In the genomic region with DNA sequence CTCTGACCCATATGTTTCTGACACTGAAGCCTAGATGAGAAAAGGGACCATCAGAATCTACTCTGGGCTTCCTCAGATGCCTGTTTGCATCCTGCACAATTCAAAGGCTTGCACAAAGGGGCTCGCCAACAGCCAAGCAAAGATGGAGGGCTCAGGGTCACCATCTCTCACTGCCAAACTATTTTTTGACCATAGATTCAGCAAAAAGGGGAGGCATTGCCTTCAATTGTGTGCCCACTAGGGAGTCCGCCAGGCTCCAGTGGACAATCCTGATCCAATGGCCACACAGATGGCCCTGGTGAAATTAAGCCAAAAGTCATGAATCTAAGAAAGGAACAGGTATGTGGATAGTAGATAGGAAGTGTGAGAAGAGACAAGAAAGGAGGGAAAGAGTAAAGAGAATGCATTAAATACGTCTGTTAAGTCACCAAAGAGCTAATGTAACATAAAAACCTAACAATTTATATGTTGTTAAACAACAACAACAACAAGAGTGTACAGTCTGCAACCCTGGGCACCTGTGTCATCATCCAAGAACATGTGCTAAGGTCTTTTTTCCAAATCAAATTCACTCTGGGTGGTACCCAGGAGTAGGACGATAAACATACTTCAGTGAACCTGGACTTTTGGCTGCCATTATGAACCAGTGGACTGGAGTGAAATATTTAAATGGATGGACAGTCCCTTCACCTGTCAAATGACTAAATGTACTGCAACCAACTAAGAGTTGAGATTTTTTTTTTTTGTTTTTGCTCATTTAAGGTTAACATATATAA, we compare ENCODE assay signal across 17 mouse cellular contexts. TPM values are rescaled to one million over a fixed set of nuclear protein-coding genes. Genes with fewer than 3 reads are reported as not detected.
A peak's percentile ranks its signal among the peaks of the same experiment; 100 is the strongest.
DNase-seq lines count a peak whose midpoint lies in the region.
"Had no signal": no experiment of that assay in that cellular context is flagged by ENCODE, and none has a peak within 500 bp of the region (broad histone marks: within the 10 kb centered on the region; RNA-seq: fewer than 3 reads in every experiment).

No protein-coding gene starts in this region.

- DNase-seq in heart, adult 11 months: peak; percentile 66
- DNase-seq in heart, postnatal 14 days: no peak
- peak; percentile 39 for DNase-seq in cerebellum, adult 11 months
- peak; percentile 50 for DNase-seq in cerebellum, adult 8-10 months
- peak; percentile 65 to 81 for DNase-seq in cerebellum, postnatal 14 days
- DNase-seq in heart, adult 18-20 months: no peak
- no peak for DNase-seq in heart, postnatal 4 days
- no peak for DNase-seq in kidney, adult 8-10 months
- DNase-seq: adrenal gland, postnatal 10 days; forebrain, postnatal 0 days; gastrocnemius, postnatal 36 days; heart, adult 2 months; kidney, adult 9 months had no signal

- intact Hi-C loops in heart, postnatal 14 days (cut with DNase I): no loop called here

RNA-seq across cellular contexts. Expression of a gene that starts 6.7 kb away (rescaled TPM):
- total RNA-seq in heart, postnatal 14 days (2021): not detected
- total RNA-seq in heart, adult 18-20 months (2021): not detected
- total RNA-seq in heart, postnatal 4 days (2021): not detected
- total RNA-seq: adrenal gland, postnatal 10 days; adrenal gland, postnatal 4 days; forebrain, postnatal 0 days; gastrocnemius, adult 8-10 months; gastrocnemius, postnatal 36 days; heart, adult 2 months; heart, postnatal 25 days had no signal

RNA-seq across cellular contexts. Expression of a gene that starts 24.5 kb away (rescaled TPM):
- total RNA-seq in heart, postnatal 14 days (2021): under 1 TPM; 0.17 to 0.20 TPM
- under 1 TPM; 0.08 to 0.20 TPM for total RNA-seq in heart, adult 18-20 months (2021)
- total RNA-seq in heart, postnatal 4 days (2021): under 1 TPM; 0.09 to 0.26 TPM
- total RNA-seq: MEL had no signal

Comparison
In these comparisons a context has a peak if more than half of its experiments do, and no peak if none do; other contexts are left out.
1. DNase-seq: peak in heart, adult 11 months (single experiment), cerebellum, adult 11 months (single experiment), cerebellum, adult 8-10 months (single experiment) and cerebellum, postnatal 14 days (2 of 2); none in heart, postnatal 14 days (0 of 2), heart, adult 18-20 months (0 of 2), heart, postnatal 4 days (single experiment) and kidney, adult 8-10 months (0 of 2).